Mouse (Mus musculus): ENCODE measurements at regions not wholly inside any gene's neighbourhood (a gene's known extent, or its start where the extent isn't known, plus 50 kb on each side); places are given as distances from the start of the nearest gene placed in this dataset.

- no peak for DNase-seq (ENCODE audit: inconsistent ontology term)
These were observed 60.3 kb downstream of the Fzd1 start for GRCm38 (mm10) chr5:4697346-4698095.

- DNase-seq (ENCODE audit: inconsistent ontology term), result no peak
These were observed 61.1 kb downstream of the Fzd1 start for GRCm38 (mm10) chr5:4696701-4697100.

- no peak for DNase-seq (ENCODE audit: inconsistent ontology term)
These were observed 68.7 kb downstream of the Fzd1 start for GRCm38 (mm10) chr5:4689130-4689529.

GRCm38 (mm10) chr5:4675316-4675715 is 82.5 kb downstream of the Fzd1 start:
- DNase-seq (ENCODE audit: inconsistent ontology term), result peak; percentile 46

GRCm38 (mm10) chr5:4666381-4666780 is 91.5 kb downstream of the Fzd1 start:
- DNase-seq (ENCODE audit: inconsistent ontology term), result no peak

GRCm38 (mm10) chr5:4665978-4666377 is 91.9 kb downstream of the Fzd1 start:
- no peak for DNase-seq (ENCODE audit: inconsistent ontology term)

GRCm38 (mm10) chr5:4664918-4665317 is 92.9 kb downstream of the Fzd1 start:
- DNase-seq (ENCODE audit: inconsistent ontology term), result no peak

GRCm38 (mm10) chr5:4664488-4664887 is 93.3 kb downstream of the Fzd1 start:
- no peak for DNase-seq (ENCODE audit: inconsistent ontology term)

GRCm38 (mm10) chr5:4662198-4662585 is 95.6 kb downstream of the Fzd1 start:
- DNase-seq (ENCODE audit: inconsistent ontology term), result no peak

GRCm38 (mm10) chr5:4661420-4662197 is 96.2 kb downstream of the Fzd1 start:
- no peak for DNase-seq (ENCODE audit: inconsistent ontology term)

- peak; percentile 81 for DNase-seq (ENCODE audit: inconsistent ontology term)
These were observed 99.9 kb downstream of the Fzd1 start for GRCm38 (mm10) chr5:4657982-4658381.

GRCm38 (mm10) chr5:4654186-4654585 is 103.6 kb downstream of the Fzd1 start:
- peak; percentile 63 for DNase-seq (ENCODE audit: inconsistent ontology term)

- DNase-seq (ENCODE audit: inconsistent ontology term), result peak; percentile 80
These were observed 106.5 kb downstream of the Fzd1 start for GRCm38 (mm10) chr5:4651167-4651955.

GRCm38 (mm10) chr5:4650709-4651108 is 107.1 kb downstream of the Fzd1 start:
- DNase-seq (ENCODE audit: inconsistent ontology term), result no peak

GRCm38 (mm10) chr5:4649858-4650556 is 107.8 kb downstream of the Fzd1 start:
- peak; percentile 85 for DNase-seq (ENCODE audit: inconsistent ontology term)

- no peak for DNase-seq (ENCODE audit: inconsistent ontology term)
These were observed 116.8 kb downstream of the Fzd1 start for GRCm38 (mm10) chr5:4641041-4641440.

- peak; percentile 6 for DNase-seq (ENCODE audit: inconsistent ontology term)
These were observed 124.1 kb downstream of the Fzd1 start for GRCm38 (mm10) chr5:4633763-4634162.

- no peak for DNase-seq (ENCODE audit: inconsistent ontology term)
These were observed 132.6 kb downstream of the Fzd1 start for GRCm38 (mm10) chr5:4625206-4625605.

- DNase-seq (ENCODE audit: inconsistent ontology term), result no peak
These were observed 134.2 kb downstream of the Fzd1 start for GRCm38 (mm10) chr5:4623625-4624024.

GRCm38 (mm10) chr5:4620513-4621210 is 137.2 kb downstream of the Fzd1 start:
- DNase-seq (ENCODE audit: inconsistent ontology term), result no peak

GRCm38 (mm10) chr5:4615233-4615632 is 142.6 kb downstream of the Fzd1 start:
- DNase-seq (ENCODE audit: inconsistent ontology term), result no peak
